Mouse (Mus musculus) embryo, embryonic 10.5 days (tissue): ENCODE data around the gene Gm28048.

ENCODE experiments used
- DNase-seq: peaks from one replicate; pipeline ENCODE4 v3.0.0-alpha.2; 2015; ENCODE audit warnings: low spot score

The Gm28048 gene

DNA sequence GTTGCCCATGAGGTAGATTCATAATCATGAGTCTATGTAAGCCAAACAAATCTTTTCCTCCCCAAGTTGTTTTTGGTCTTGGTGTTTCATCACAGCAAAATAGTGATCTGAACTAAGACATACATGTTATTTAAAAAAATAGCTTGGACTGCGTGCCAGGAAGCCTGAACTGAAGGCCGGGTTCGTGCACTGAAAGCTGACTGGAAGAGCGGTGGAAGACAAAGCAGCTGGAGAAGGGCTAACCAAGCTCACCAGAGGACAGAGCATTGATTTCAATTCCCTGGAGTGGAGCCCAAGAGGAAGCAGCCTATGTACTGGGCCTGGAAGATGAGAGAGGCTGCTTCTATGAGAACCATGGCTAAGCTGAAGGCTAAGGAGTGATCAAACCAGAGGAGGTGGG, 94.9 kb downstream of the Gm28048 start:
- no peak for DNase-seq

DNA sequence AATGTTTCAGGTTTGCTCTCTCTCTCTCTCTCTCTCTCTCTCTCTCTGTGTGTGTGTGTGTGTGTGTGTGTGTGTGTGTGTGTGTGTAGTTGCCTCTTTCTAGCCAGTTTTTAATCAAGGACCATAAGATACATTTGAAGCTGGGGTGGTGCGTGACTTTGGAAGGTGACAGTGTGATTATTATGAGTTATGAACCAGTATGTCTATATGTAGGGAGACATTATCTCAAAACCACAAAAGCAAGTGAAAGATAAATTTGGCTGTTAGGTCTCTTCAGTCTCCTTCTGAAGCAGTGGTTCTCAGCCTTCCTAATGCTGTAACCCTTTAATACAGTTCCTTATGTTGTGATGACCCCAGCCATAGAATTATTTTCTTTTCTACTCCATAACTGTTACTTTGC, 96.5 kb downstream of the Gm28048 start:
- DNase-seq = no peak

DNA sequence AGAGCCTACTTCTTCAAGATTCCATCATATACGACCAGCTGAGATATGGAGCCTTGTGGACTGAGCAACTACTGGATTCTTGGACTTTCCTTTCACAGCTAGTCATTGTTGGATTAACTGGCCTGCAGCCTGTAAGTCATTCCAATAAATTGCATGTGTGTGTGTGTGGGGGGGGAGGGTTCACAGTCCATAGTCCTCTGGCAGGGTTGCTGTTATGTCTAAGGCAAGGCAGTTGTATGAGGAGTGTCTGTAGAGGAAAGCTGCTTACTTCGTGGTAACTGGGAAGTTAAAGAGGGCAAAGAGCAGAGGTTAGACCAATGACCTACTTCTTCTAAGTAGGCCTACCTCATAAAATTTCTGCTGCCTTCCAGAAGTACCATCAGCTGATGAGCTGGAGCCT, 98.2 kb downstream of the Gm28048 start:
- DNase-seq = no peak

DNA sequence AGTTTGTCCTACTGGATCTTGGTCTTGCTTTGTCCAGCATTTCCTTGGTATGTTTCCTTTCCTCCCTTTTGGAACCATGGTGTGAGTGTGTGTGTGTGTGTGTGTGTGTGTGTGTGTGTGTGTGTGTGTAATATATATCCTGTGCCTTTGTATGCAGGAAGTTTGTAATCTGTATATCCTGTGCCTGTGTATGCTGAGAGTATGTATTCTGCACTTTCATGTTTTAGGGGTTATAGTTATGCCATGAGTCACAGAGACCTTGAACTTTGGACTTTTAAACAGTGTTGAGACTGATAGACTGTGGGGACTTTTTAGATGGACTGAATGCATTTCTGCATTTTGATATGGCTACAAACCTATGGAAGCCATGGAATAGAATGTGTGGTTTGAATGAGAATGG, 99.0 kb downstream of the Gm28048 start:
- no peak for DNase-seq

DNA sequence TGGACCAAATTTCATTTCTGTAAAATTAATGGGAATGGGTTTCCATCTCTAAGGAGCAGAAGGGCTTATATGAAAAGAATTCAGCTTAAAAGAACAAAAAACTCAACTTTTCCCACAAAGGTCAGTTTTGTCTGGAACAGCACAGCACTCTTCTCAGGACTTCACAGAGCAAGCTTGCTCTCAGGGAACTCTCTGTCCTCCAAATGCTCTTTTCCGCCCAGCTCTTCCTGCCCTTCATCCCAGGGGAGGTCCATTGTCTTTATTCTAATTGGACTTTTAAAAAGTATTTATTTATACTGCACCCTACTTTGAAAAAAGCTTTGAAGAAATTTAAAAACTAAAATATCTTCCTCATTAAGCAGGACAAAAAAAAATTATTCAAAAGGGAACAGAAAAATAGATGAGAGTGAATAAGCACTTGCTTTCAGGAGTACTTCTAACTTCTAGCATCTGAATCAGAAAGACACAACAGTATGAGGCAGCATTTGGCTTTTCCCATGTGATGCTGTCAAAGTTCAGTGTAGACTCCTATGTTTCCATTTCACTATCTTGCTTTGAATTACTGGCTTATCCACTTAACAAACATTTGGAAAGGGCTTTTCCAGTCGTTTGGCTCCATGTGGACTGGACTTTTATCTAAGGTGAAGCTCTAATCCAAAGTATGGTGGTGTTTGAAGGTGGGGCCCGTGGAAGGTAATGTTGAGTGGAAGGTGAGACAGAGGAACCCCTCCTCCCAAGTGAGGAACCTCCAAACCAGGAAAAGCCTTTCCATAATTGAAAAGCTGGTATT, 101.3 kb downstream of the Gm28048 start:
- no peak for DNase-seq

DNA sequence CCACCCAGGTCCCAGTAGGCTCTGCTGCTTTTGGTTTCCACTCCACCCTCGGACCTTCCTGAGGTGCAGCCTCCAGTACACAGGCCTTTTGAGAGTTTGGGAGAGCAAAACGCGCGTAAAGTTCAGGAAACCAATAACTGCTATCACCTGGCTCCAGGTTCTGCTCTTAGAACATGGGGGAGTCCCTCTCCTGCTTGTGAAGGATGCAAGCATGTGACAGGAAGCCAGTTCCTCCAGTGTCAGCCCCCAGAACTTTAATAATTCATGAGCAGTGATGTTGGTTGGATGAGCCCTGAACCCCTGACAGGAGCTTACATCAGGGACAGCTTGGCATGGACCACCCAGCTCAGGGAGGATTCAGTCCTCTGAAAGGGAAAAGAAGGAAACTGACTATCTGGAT, 102.2 kb downstream of the Gm28048 start:
- no peak for DNase-seq

DNA sequence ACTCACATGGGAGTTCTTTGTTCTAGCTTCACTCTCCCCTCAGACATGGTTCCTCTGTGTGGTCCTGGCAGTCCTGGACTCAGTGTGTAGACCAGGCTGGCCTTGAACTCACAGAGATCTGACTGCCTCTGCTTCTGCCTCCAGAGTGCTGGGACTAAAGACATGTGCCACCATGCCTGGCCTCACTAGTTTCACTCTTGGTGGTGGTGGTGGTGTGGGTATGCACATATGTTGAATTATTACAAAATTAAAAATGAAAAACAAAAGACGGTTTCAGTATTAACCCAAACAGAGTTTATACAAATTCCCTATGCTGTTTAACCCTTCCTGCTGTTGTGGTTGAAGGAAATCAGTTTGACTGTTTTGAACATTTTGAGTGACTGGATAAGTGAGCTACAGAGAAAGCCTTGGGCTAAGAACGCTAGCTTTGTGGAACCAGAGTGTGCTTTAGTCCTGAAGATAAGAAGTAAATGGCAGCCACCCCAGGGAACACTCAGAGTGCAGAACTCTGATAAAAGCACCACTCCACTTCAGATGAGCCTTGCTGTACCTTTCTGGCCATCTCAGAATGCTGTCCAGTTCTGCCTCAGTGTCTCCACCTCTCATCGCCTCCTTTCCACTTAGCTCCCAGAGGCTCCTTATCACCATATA, 105.1 kb downstream of the Gm28048 start:
- no peak for DNase-seq

DNA sequence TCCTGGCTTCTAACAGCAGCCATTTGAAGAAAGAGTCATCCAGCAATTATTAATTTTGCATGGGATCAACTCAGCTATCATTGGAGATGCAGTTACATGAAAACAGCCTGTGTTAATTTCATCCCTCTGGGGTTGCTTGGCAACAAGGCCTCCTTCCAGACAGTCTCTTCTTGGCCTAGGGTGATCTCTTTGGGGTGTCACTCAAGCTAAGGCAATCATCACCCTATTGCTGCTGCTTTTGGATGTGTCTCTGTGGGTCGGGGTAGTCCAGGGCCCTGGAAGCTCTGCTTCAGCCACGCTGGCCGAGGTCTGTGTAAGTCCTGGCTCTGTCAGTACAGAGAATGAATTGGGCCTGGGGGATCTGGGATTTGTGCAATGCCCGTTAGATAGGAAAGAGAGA, 106.6 kb downstream of the Gm28048 start:
- DNase-seq = no peak

DNA sequence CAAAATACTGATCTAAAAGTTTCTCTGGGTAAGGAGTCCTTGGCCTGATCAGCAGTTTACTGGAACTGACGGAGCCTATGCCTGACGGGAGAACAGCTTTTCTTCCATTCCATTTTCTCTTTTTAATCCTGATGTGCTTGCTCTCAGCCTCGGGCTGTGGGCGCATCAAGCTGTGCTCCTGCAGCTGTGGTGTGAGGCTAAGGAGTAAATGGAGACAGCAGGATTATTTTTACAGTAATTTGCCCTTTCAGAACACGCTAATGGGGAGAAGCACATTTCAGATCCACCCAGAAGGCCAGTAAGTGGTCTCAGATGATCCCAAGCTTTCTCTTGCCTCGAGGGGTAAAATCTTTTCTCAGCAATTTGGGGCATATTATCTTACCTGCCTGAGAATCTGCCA, 107.1 kb downstream of the Gm28048 start:
- no peak for DNase-seq

DNA sequence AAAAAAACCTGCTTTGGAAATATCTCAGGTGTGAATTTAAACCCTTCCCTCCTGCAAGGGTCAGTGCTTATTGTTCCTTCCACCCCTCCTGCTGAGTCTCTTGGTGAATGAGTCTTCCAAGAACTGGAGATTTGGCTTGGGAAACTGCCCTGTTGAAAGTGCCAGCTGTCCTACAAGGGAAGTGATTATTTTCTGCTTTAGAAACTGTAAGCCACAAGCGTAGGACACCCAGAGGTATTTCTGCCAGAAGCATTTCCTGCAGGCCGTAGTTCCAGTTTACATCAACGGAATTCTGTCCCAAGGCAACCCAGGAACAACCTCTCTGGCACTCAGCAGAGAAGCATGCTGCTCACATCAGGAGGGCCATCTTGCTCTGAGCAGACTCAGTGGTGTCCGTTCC, 108.5 kb downstream of the Gm28048 start:
- DNase-seq = no peak

DNA sequence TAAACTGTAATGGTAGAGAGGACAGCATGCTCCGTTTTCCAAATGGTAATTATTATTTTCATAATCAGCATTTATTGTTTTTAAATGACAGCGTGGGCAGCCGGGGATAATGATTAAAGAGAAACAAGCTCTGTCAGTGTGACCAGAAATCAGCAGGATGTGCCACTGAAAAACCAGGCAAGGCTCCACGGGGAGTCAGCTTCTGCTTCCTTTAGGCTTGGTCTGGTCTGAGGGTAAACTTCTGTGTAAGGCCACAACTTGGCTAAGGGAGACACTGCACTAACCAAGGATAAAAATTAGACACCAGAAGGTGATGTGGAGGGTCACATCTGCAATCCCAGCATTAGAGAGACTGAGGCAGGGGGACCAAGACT, 109.6 kb downstream of the Gm28048 start:
- no peak for DNase-seq

DNA sequence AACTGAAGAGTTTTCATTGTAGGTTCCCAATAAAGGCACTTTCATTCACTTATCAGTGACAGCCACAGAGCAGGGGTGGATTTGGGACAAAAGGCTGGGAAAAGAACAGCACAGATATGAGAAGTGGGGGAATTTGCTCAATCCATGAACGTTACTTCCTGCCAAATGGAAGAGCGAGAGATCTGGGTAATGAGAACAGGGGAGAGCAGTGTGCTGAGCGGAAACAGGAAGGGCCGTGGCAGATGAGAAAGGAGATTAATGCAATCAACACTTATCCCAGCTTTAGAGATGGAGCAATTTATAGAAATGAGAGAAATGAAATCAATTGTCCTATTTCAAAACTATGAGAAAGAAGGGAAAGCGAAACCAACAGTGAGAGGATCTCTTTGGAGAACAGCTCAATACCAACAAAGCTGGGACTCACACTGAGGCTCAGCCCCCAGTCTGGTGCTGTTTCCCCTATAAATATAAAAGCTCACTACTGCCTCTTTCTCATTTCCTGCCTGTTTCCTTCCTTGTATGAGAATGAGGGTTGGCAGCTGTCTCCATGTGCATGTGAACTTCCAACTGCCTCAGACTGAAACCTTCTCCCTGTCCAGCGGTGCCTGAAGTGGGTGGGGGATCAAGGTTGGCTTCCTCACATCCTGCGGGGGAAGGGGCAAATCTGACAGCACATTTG, 110.1 kb downstream of the Gm28048 start:
- DNase-seq = no peak

DNA sequence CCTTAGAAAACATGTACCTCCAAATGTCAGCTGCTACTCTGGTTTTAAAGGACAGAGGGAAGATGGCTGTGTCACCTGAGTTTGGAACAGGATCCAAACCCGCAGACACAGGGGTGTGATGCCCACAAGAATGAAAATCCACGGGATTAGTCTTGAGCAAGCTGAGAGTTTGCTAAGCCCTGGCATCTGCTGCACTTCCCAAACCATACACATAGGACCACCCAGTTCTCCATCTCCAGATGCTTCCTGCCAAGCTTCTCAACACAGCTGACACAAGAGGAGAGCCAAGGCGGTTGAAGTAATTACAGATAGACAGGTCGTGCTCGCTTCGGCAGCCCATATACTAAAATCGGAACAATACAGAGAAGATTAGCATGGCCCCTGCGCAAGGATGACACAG, 113.3 kb downstream of the Gm28048 start:
- no peak for DNase-seq

DNA sequence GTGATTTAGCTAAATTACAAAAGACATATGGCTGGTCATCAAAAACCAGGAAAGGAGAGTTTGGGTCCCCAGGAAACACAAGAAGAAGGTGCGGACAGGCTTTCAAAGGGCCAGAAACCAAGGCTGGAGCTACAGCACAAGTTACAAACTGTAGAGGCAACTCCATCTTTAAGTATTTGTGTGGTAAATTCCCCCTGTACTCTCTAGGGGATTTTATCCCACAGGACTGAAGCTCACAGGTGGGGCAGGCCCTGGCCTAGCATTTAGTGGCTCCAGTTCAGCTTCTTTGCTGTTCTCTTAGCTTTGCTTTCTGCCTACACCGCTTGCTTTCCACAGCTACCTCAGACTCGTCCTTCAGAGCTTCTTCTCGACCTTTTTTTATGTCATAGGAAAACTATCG, 114.2 kb downstream of the Gm28048 start:
- no peak for DNase-seq

DNA sequence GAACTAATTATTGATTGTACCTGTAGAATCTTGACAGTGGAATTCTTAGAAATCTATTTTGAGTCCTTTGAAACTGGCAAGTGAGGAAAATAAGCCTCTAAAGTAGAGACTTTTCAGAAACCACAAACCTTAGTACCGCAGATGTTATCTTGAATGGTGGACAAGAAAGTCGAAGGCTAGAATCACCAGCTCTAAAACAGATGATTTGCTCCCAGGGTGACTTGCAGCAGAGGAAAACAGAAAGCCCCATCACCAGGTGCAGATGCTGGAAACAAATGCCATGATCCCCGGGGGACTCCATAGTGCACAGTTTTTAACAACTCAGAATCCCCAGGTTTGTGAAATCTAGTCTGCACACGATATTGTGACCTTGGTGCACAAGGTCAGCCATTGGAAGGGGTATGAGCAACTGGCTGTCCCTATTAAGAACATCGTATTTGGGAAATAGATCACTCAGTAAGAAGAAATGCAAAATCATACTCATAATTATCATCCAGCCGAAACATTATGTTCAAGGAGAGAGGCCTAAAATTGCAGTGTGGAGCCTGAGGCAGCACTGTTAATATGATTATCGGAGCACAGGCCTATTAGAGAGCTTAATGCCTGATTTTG, 116.1 kb downstream of the Gm28048 start:
- DNase-seq = no peak

DNA sequence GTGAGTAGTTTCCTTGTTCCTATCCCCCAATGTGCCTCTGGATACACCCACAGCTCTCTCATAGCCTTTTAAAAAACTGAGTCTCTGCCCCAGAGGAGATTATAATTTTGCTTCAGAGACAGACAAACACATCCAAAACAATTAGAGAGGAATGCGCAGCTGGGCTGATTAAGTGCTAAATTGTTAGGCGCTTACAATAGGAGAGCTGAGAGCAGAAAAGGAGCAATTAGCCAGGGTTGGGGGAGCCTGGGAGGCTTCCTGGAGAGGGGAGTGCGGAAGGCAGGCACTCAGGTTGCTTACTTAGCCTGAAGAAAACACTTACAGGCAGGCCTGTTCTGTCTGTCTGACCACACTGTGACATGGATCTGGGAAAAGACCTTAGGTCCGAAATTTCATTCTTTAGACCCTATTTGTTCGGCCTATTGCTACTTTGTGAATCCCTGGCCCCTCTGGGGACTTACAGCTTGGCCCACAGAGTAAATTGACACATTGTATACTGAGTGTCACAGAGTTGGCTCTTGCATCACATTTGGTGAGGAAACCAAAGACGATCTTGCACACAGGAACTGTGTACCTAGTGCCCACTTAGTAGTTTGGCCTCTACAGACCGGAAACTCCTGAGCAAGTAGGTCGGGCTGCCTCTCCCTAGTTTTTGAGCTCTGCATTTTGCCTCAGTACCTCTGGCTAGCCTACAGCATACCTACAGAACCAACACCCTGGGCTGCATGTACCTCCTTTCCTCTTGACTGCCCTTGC, 117.4 kb downstream of the Gm28048 start:
- DNase-seq = no peak

DNA sequence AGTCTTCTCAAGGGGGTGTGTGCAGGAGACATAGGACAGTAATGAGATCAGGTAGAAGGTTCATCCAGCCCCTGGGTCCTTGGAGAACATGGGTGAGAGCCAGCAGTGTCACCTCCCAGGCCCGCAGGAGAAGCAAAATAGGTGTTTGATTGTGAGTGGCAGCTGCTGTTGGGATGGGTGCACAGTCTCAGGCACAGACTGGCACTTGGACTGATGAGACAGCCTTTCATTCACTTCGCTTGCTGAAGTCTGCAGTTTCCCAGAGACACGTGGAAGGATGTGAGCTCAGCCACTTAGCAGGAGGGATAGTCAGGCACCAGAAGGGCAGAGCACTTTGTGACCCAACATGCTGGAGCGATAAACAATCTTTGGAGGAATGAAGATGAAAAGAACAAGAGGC, 118.3 kb downstream of the Gm28048 start:
- DNase-seq = no peak

DNA sequence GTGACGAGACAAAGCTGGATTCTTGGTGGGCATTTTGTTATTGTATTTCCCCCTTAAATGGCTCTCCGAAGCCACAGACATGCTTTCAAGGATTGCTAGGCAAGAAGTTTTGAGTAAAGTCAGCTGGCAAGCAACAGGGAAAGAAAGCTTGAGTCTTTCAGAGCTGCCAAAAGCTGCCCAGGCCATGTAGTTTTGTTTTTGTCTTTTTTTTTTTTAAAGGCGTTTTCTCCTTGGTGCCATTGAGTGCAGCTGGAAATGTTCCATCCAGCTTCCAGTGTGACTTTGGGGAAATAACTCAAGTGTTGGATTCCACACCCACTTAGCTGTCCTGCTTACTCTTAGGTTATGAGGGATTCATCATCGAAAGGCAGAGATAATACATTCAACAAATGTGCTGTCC, 120.6 kb downstream of the Gm28048 start:
- no peak for DNase-seq

DNA sequence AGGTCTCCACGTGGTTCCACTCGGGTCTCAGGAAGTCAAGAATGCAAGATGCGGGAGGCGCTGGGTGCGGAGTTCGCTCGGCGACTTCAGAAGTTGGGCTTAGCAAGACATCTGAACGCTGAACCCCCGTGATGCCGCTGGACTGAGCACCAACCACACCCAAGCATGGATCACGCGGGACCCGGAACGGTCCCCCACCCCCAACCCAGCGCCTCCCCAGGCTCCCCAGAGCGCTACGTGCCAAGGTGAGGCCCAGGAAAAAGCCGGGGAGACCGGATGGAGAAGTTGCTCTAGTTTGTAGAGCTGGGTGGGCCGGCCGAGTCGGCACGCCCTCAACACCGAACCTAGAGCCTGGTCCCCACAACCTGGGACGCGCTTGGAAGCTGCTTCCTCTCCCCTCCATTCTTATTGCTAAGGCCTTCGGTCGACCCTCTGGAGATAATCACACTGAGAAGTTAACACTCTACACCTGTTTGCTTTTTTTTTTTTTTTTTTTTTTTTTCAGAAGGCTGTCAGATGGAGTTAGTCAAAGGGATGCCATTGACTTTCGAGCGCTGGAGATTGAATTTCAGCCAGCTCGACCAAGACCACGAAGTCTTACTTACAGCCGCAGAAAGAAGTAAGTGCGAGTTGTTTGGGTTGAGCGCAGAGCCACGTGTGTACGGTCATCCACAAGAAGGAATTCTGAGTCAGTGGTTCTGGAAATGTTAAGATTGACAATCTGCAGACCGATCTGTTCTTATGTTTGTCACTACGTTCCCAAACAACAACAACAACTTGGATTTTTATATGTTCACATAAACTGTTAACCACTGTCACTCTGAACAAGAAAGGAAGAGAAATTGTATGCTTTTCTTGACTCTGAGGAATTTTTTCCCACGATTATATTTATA, 121.3 kb downstream of the Gm28048 start, which contains the start of gene B3gnt2:
TSS of gene B3gnt2 (minus strand) at position 627 of the 893 bp plus-strand sequence.
- DNase-seq = peak; percentile 38

DNA sequence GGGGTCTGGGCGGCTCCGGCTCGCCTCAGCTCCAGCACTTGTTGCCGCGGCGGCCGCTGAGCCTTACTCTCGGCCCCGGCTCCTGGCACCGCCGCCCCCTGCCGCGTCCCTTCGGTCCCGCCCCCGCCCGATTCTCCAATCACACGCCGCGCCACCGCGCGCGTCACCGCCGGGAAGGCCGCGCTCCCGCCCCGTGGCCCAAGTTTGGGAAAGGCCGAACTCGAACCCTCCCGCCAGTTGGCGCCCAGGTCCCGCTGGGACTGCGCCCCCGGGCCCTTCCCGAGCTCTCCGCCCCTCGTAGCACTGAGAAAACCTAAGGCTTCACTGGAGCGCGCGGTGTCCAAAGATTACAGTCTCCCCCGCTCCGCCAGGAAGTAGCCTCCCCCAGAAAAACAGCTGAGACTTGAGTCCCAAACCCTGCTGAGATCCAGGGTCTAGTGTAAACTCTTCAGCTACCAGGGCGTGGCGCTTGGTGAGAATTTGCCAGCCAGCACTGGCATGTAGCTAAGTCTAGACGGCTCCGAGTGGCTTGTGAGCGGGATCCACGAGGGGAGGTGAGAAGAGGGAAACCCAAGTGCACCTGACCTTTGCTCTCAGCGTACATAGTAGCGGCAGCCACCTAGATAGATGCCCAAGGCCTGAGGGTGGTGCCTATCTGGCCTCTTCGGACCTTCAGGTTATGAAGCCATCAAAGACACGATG, 122.1 kb downstream of the Gm28048 start:
- DNase-seq = peak; percentile 91

DNA sequence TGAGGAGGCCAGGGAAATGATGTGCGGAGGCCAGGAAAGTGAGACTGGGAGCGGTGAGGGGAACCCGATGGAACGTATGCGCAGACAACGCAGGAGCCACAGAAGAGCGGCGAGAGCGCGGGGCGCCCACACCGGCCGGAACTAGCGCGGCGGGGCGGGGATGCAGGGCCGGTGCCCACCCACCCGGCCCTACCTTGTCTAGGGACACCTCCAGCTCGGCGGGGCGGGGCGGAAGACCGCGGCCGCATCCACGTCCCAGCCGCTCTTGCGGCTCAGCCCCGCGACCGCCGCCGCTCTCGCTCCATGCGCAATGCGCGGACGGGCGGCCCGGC, 122.6 kb downstream of the Gm28048 start:
- DNase-seq = no peak
